Mouse (Mus musculus): ENCODE results near the gene Tmcc3. TPM values are rescaled to one million over a fixed set of nuclear protein-coding genes. Genes with fewer than 3 reads are reported as not detected.

The Tmcc3 gene
- polyA plus RNA-seq, 1 experiment from 2014 or later: 6.1 TPM

GRCm38 (mm10) chr10:94558826-94559225, 247.1 kb downstream of the Tmcc3 start:
- H3K4me1 ChIP-seq: 0 out of 2 replicates have a peak, but pooled peaks cover 4% of the 10 kb centered on the region
- H3K27ac ChIP-seq: no peak overlapping the region
- no peaks in the 10 kb centered on the region for H3K9me3 ChIP-seq (replicated peaks)
- H3K27me3 ChIP-seq: no peaks in the 10 kb centered on the region
- no peak overlapping the region for H3K9ac ChIP-seq
- H3K36me3 ChIP-seq: no peaks in the 10 kb centered on the region
- 85% methylated on average over 7 of the region's 7 CpGs for WGBS
- no peak overlapping the region for H3K4me3 ChIP-seq
- ATAC-seq (ENCODE audit: low FRiP score): no peak
- no peak overlapping the region for H3K4me2 ChIP-seq (replicated peaks)

DNA sequence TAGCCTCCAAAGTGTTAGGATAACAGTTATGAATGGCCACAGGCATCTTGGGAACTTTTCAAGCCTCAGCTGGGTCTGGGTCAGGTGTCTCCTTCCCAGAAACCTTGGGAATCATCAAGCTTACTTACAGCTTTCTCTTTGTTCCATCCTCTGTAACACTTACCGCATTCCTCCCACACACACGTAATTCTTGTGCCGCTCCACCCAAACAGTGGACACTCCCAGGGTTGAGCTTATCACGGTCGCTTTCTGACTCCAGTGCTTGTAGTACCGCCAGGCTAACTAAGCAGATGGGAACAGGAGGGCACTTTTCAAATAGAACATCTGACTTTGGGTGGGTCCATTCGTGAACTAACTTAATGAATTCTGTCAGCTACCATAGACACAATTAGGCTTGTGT, 249.6 kb downstream of the Tmcc3 start:
- no peaks in the 10 kb centered on the region for H3K9me3 ChIP-seq (replicated peaks)

GRCm38 (mm10) chr10:94562188-94562587, 250.4 kb downstream of the Tmcc3 start:
- Histone ChIP-seq H3K9ac (no peak overlapping the region), H3K36me3 (no peaks in the 10 kb centered on the region), H3K27me3 (no peaks in the 10 kb centered on the region), H3K4me1 (peaks cover 10% of the 10 kb centered on the region), H3K27ac (no peak overlapping the region), H3K4me2 (replicated peaks) (no peak overlapping the region), H3K9me3 (replicated peaks) (no peaks in the 10 kb centered on the region), H3K4me3 (no peak overlapping the region)
- no peak for ATAC-seq (ENCODE audit: low FRiP score)
- WGBS: 28% methylated on average over 1 of the region's 1 CpGs

More for the DNA sequence above, 249.6 kb downstream of the Tmcc3 start:
- no peak overlapping the region for H3K4me2 ChIP-seq (replicated peaks)
- H3K9ac ChIP-seq: no peak overlapping the region
- H3K27ac ChIP-seq: no peak overlapping the region
- no peaks in the 10 kb centered on the region for H3K36me3 ChIP-seq
- WGBS: 71% methylated on average over 7 of the region's 7 CpGs
- H3K4me3 ChIP-seq: no peak overlapping the region
- H3K27me3 ChIP-seq: no peaks in the 10 kb centered on the region
- ATAC-seq (ENCODE audit: low FRiP score): no peak
- peaks cover 7% of the 10 kb centered on the region for H3K4me1 ChIP-seq

DNA sequence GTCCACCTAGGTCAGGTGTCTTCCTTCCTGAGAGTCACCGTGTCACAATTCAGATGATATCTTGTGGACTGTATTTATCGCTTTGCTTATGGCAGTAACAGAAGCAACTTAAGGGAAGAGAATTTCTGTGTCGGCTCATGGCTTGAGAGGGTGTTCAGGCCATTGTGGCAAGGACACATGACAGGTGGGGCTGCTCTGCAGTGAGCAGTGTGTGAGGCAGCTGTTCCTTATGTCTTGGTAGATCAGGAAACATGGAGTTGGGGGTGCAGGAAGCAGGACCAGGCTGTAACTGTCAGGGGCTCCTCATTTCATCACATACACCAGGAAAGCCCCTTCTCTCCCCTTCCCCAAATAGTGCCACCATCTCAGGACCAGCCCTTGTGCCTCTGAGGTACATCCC, 251.2 kb downstream of the Tmcc3 start:
- Histone ChIP-seq H3K27me3 (no peaks in the 10 kb centered on the region), H3K4me2 (replicated peaks) (no peak overlapping the region), H3K9ac (no peak overlapping the region), H3K9me3 (replicated peaks) (no peaks in the 10 kb centered on the region), H3K36me3 (no peaks in the 10 kb centered on the region), H3K4me3 (no peak overlapping the region), H3K27ac (no peak overlapping the region), H3K4me1 (peaks cover 10% of the 10 kb centered on the region)
- 95% methylated on average over 3 of the region's 3 CpGs for WGBS
- no peak for ATAC-seq (ENCODE audit: low FRiP score)

DNA sequence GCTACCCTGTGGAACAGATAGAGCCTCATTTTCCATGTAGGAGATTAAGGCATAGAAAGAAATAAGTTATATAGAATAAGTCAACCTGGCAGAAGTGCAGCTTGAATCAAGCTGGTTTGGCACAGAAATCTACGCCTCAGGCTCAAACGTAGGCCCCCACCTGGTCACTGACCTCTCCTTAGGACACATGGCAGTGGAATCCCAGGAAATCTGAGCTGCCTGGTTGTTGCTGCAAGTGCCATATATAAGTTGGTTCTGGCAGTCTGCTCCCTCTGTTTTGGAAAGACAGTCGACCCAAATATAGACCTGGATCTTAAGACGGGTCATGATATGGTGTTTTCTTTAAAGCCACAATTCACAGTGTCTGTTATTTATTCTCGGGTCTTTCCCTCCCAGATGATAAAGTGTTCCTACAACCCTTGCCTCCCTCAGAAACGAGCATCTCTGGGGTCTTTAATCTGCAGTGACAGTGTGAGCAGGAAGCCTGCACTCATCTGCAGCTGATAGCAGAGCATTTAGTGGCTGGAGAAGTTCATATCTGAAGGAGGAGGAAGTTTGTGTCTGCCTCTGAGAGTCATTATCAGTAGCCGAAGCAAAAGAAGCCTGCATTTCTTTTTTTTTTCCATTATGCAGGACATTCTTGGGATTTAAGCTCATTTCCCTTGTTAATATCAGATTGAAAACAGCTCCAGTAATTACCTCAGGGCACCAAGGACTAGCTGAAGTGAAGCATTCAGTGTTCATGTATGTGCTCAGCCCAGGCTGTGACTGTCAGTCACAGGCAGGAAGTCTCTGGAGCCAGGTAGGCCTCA, 253.9 kb downstream of the Tmcc3 start:
- no peak overlapping the region for H3K27ac ChIP-seq
- H3K36me3 ChIP-seq: no peaks in the 10 kb centered on the region
- peaks cover 5% of the 10 kb centered on the region for H3K4me1 ChIP-seq
- H3K9ac ChIP-seq: no peak overlapping the region
- H3K4me3 ChIP-seq: no peak overlapping the region
- WGBS: 67% methylated on average over 7 of the region's 7 CpGs
- no peaks in the 10 kb centered on the region for H3K9me3 ChIP-seq (replicated peaks)
- no peak for ATAC-seq (ENCODE audit: low FRiP score)
- H3K4me2 ChIP-seq (replicated peaks): no peak overlapping the region
- no peaks in the 10 kb centered on the region for H3K27me3 ChIP-seq

DNA sequence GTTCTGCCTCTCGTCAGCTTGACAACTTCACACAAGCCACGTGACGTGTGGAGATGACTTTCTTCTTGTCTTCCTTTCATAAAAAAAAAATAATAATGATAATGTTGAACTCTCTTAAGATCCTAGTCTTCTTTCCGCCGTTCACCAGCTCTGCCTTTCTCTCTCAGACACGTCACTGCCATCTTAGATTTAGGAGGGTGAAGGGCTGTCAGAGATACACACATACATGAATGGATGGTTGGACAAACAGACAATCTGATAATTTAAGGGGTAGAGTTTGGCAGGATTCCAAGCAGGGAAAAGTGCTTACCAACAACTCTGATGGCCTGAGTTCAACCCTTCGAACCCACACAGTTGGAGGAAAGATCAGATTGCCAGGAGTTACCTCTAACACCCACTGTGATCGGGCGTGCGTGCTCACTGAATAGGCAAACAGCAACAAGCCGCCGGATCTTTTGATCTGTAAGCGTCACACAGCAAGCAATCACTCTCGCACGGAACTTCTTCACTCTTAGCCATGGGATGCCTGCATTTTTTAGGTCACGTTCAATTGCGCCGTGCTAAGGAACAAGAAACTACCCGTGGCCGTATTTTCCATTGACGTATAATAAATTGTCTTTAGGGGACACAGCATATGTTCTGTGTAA, 254.6 kb downstream of the Tmcc3 start:
- 50% methylated on average over 21 of the region's 21 CpGs for WGBS

DNA sequence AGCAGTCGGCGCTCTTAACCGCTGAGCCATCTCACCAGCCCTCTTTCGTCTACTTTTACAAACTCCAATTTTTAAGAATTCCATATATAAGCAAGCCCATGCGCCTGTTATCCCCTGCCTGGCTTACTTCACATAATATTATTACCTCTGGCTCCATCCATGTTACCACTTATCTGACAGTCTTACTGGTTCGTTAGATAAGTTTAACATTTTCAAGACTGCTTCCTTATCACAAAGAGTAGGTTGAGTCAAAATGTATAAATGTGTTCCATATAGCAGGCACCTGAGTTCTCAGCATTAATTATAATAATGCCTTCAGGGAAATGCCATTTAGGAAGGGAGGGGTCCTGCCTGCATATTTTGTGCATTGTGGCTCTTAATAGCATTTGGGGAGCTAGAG, 255.5 kb downstream of the Tmcc3 start:
- H3K9ac ChIP-seq: no peak overlapping the region
- H3K27ac ChIP-seq: no peak overlapping the region
- H3K36me3 ChIP-seq: no peaks in the 10 kb centered on the region
- H3K27me3 ChIP-seq: no peaks in the 10 kb centered on the region
- no peak overlapping the region for H3K4me3 ChIP-seq
- no peak for ATAC-seq (ENCODE audit: low FRiP score)
- no peak overlapping the region for H3K4me2 ChIP-seq (replicated peaks)
- 96% methylated on average over 6 of the region's 6 CpGs for WGBS
- no peaks in the 10 kb centered on the region for H3K9me3 ChIP-seq (replicated peaks)
- H3K4me1 ChIP-seq: peaks cover 5% of the 10 kb centered on the region

More for the DNA sequence above, 254.6 kb downstream of the Tmcc3 start:
- no peak overlapping the region for H3K4me3 ChIP-seq
- no peak for ATAC-seq (ENCODE audit: low FRiP score)
- no peak overlapping the region for H3K4me2 ChIP-seq (replicated peaks)
- peaks cover 5% of the 10 kb centered on the region for H3K4me1 ChIP-seq
- H3K9me3 ChIP-seq (replicated peaks): no peaks in the 10 kb centered on the region
- H3K36me3 ChIP-seq: no peaks in the 10 kb centered on the region
- H3K9ac ChIP-seq: no peak overlapping the region
- H3K27ac ChIP-seq: no peak overlapping the region
- no peaks in the 10 kb centered on the region for H3K27me3 ChIP-seq

GRCm38 (mm10) chr10:94567915-94568314, 256.2 kb downstream of the Tmcc3 start:
- H3K36me3 ChIP-seq: no peaks in the 10 kb centered on the region
- no peaks in the 10 kb centered on the region for H3K27me3 ChIP-seq
- peaks cover 5% of the 10 kb centered on the region for H3K4me1 ChIP-seq
- no peak overlapping the region for H3K27ac ChIP-seq
- no peak for ATAC-seq (ENCODE audit: low FRiP score)
- WGBS: 74% methylated on average over 14 of the region's 14 CpGs
- no peak overlapping the region for H3K4me3 ChIP-seq
- H3K9ac ChIP-seq: no peak overlapping the region
- H3K9me3 ChIP-seq (replicated peaks): no peaks in the 10 kb centered on the region
- H3K4me2 ChIP-seq (replicated peaks): no peak overlapping the region

- Histone ChIP-seq H3K4me2 (replicated peaks) (no peak overlapping the region), H3K9me3 (replicated peaks) (no peaks in the 10 kb centered on the region), H3K9ac (no peak overlapping the region), H3K27me3 (no peaks in the 10 kb centered on the region), H3K4me1 (peaks cover 5% of the 10 kb centered on the region), H3K36me3 (no peaks in the 10 kb centered on the region), H3K4me3 (no peak overlapping the region), H3K27ac (no peak overlapping the region)
- 78% methylated on average over 7 of the region's 7 CpGs for WGBS
- ATAC-seq (ENCODE audit: low FRiP score): no peak
Measured at GRCm38 (mm10) chr10:94568867-94569266, 257.1 kb downstream of the Tmcc3 start.

DNA sequence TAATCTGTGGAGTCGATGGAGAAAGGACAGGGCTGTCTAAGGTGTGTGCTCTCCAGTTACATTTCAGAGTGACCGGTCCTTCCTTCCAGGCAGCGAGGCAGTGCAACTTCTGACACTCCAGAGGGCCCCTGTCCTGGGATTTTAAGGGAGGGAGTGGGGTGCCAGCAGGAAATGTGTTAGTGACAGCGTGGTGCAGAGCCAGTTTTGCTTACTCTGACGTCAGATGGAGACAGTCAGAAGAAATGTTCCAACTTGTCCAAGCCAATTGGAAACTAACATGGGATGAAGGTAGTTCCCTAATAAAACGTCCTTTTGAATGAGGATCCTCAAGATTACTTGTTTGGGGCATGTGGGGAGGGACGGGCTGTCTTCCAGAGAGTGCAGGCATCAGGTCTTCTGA, 258.0 kb downstream of the Tmcc3 start:
- H3K27ac ChIP-seq: no peak overlapping the region
- H3K36me3 ChIP-seq: no peaks in the 10 kb centered on the region
- no peaks in the 10 kb centered on the region for H3K9me3 ChIP-seq (replicated peaks)
- H3K4me3 ChIP-seq: no peak overlapping the region
- no peak overlapping the region for H3K4me2 ChIP-seq (replicated peaks)
- H3K27me3 ChIP-seq: no peaks in the 10 kb centered on the region
- H3K9ac ChIP-seq: no peak overlapping the region
- no peak for ATAC-seq (ENCODE audit: low FRiP score)
- 82% methylated on average over 7 of the region's 7 CpGs for WGBS
- H3K4me1 ChIP-seq: peaks cover 5% of the 10 kb centered on the region

DNA sequence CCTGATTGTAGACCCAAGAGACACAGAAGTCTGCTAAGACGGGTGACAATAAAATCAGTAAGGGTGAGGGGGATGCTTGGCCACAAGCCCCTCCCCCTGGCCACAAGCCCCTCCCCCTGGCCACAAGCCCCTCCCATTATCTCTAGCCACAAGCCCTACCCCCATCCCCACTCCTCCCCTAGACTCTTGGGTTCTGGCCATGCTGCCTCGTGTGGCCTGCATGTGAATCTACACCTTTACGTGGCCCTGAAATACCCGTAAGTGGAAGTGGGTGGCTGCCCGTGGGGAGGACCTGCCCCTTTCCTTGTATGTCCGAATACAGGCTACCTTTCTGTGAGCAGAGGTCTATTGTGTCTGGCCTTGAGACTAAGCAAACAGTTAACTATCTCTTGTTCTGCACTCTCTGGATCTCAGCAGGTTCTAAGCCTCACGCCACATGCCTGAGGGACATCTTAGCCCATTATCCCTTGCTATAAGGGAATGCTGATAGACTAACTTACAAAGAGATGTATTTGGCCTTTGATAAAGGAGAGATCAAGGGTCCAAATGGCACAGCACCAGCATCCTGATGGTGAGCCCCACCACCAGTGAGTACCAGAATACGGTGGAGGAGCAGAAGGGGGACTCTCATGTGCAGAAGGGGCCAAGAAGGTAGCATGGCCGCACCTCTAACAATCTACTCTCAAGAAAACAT, 260.3 kb downstream of the Tmcc3 start:
- no peaks in the 10 kb centered on the region for H3K27me3 ChIP-seq
- H3K4me3 ChIP-seq: no peak overlapping the region
- ATAC-seq (ENCODE audit: low FRiP score): no peak; the same call in 1 of the 2 replicates
- no peaks in the 10 kb centered on the region for H3K36me3 ChIP-seq
- no peaks in the 10 kb centered on the region for H3K9me3 ChIP-seq (replicated peaks)
- H3K4me1 ChIP-seq: peaks cover 3% of the 10 kb centered on the region; the same call in 1 of the 2 replicates
- no peak overlapping the region for H3K9ac ChIP-seq
- H3K27ac ChIP-seq: no peak overlapping the region
- 82% methylated on average over 9 of the region's 9 CpGs for WGBS
- H3K4me2 ChIP-seq (replicated peaks): no peak overlapping the region

DNA sequence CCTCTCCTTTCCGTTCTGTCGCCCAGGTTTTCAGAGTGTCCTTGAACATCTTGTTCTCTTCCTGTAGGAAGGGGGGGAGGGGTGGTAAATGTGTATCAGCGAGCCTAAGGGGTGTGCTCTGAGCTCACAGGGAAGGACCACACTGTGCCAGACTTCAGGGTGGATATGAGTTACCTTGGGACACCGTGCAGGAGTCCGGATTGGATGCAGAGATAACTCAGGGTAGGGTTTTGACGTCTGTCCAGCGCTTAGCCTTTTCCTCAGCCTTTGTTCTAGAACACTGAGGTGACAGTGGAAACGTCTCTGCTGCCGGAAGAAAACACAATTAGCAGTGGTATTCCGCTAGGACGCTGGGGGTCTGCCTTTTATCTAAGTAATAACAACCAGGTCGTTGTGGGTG, 261.0 kb downstream of the Tmcc3 start:
- ATAC-seq (ENCODE audit: low FRiP score): no peak
- H3K9ac ChIP-seq: no peak overlapping the region
- H3K27me3 ChIP-seq: no peaks in the 10 kb centered on the region
- no peaks in the 10 kb centered on the region for H3K36me3 ChIP-seq
- WGBS: 62% methylated on average over 12 of the region's 12 CpGs
- H3K9me3 ChIP-seq (replicated peaks): no peaks in the 10 kb centered on the region
- H3K4me2 ChIP-seq (replicated peaks): no peak overlapping the region
- no peak overlapping the region for H3K27ac ChIP-seq
- H3K4me3 ChIP-seq: no peak overlapping the region
- peaks cover 3% of the 10 kb centered on the region; the same call in 1 of the 2 replicates for H3K4me1 ChIP-seq
